Mouse (Mus musculus) embryonic facial prominence, embryonic 11.5 days (tissue): Measurements from ENCODE around the gene Gm17651. TPM values are rescaled to one million over a fixed set of nuclear protein-coding genes. Genes with fewer than 3 reads are reported as not detected.

Source experiments
- ATAC-seq: fragments of 200-750 bp; cut with Nextera tagmentation; replicated peaks from 2 replicates; pipeline ENCODE4 v1.8.0; 2017; ENCODE audit warnings: low read depth; ENCODE audit not compliant: insufficient number of reproducible peaks, low FRiP score, low TSS enrichment
- DNase-seq: peaks from one replicate; pipeline ENCODE4 v3.0.0-alpha.2; 2015; ENCODE audit warnings: low spot score
- H3K27ac ChIP-seq: fragments of 300-500 bp; sonication (generic); replicated peaks from 2 replicates; pipeline ENCODE4 v1.5.1; 2014; ENCODE audit warnings: mild to moderate bottlenecking, low read depth, low read length, control low read depth
- H3K27me3 ChIP-seq: fragments of 300-500 bp; sonication (generic); 2 replicates; pipeline ENCODE4 v1.6.1; 2014; ENCODE audit warnings: mild to moderate bottlenecking, low read length, moderate library complexity, mixed read lengths; ENCODE audit not compliant: control insufficient read depth, insufficient read depth
- H3K36me3 ChIP-seq: fragments of 300-500 bp; sonication (generic); replicated peaks from 2 replicates; pipeline ENCODE4 v1.6.1; 2014; ENCODE audit warnings: low read depth, mild to moderate bottlenecking, low read length, moderate library complexity, mixed read lengths; ENCODE audit not compliant: control insufficient read depth, insufficient read depth
- H3K4me1 ChIP-seq: fragments of 300-500 bp; sonication (generic); 2 replicates; pipeline ENCODE4 v1.6.1; 2014; ENCODE audit warnings: low read length, mixed read lengths; ENCODE audit not compliant: control insufficient read depth, insufficient read depth
- H3K4me2 ChIP-seq: fragments of 300-500 bp; sonication (generic); 2 replicates; pipeline ENCODE4 v1.6.1; 2014; ENCODE audit warnings: low read depth, mild to moderate bottlenecking, control low read depth, low read length, moderate library complexity
- H3K4me3 ChIP-seq: fragments of 300-500 bp; sonication (generic); 2 replicates; pipeline ENCODE4 v1.5.1; 2014; ENCODE audit warnings: low read depth, low read length, control low read depth
- H3K9ac ChIP-seq: fragments of 300-500 bp; sonication (generic); replicated peaks from 2 replicates; pipeline ENCODE4 v1.6.1; 2014; ENCODE audit warnings: mild to moderate bottlenecking, control low read depth, low read length
- H3K9me3 ChIP-seq: fragments of 300-500 bp; sonication (generic); replicated peaks from 2 replicates; pipeline ENCODE4 v1.6.1; 2016; ENCODE audit warnings: mild to moderate bottlenecking, low read length, inconsistent platforms, mixed read lengths; ENCODE audit not compliant: control insufficient read depth
- WGBS: fragments of 180-500 bp; shearing (Covaris S2); extraction: QIAGEN DNeasy Blood & Tissue Kit; methylation state at CpG from one replicate; pipeline ENCODE4 v1.1.7; 2014; 5-methylcytosine and 5-hydroxymethylcytosine counted together
- polyA plus RNA-seq: library from polyadenylated mRNA; unstranded; fragments of >200 nt; fragmentation: Nextera tagmentation; extraction: Ambion mirVana; gene quantifications from 2 replicates; pipeline ENCODE4 v1.2.1, GENCODE M21; 2014

Gm17651 gene
- polyA plus RNA-seq, 1 experiment from 2014 or later: not detected

DNA sequence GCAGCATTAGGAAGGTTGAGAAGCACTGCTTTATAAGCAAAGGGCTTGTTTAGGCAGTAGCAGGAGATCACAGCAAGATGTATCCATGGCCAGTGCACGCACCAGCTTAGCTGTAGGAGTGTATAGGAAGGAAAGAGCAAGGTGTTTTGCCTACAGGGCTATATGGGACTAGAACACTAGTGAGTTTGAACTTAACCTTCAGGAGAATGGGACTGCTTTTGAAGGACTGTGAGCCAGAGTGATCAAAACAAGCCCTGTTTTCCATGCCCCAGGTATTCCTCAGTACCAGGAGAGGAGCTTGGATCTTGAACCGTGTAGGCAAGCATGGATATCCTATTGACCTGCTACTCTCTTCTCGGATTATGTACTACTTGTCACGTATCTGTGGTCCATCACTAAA lies 33.1 kb downstream of the Gm17651 start:
- WGBS: 91% methylated on average over 4 of the region's 4 CpGs
- Histone ChIP-seq H3K4me1 (no peaks in the 10 kb centered on the region), H3K9me3 (no peaks in the 10 kb centered on the region), H3K36me3 (no peaks in the 10 kb centered on the region), H3K9ac (no peak overlapping the region), H3K27me3 (no peaks in the 10 kb centered on the region), H3K4me3 (no peak overlapping the region), H3K27ac (no peak overlapping the region), H3K4me2 (no peak overlapping the region)
- no peak for DNase-seq
- no peak for ATAC-seq

DNA sequence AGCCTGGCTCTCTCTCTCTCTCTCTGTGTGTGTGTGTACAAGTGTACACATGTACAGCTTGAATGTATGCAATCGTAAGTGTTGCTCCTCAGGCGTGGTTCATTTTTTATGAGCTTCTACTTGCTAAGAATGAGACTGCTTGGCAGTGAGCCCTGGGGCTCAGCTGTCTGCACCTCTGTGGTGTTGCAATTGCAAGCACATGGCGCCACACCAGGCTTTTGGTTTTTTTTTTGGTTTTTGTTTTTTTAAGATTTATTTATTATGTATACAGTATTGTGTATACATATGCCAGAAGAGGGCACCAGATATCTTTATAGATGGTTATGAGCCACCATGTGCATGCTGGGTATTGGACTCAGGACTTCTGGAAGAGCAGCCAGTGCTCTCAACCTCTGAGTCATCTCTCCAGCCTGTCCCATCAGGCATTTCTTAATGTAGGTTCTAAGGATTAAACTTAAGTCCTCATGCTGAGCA lies 40.2 kb downstream of the Gm17651 start:
- Histone ChIP-seq H3K9ac (no peak overlapping the region), H3K4me1 (no peaks in the 10 kb centered on the region), H3K27me3 (no peaks in the 10 kb centered on the region), H3K4me2 (no peak overlapping the region), H3K27ac (no peak overlapping the region), H3K36me3 (no peaks in the 10 kb centered on the region), H3K4me3 (no peak overlapping the region), H3K9me3 (no peaks in the 10 kb centered on the region)
- WGBS: 86% methylated on average over 3 of the region's 3 CpGs
- no peak for ATAC-seq
- DNase-seq: no peak

DNA sequence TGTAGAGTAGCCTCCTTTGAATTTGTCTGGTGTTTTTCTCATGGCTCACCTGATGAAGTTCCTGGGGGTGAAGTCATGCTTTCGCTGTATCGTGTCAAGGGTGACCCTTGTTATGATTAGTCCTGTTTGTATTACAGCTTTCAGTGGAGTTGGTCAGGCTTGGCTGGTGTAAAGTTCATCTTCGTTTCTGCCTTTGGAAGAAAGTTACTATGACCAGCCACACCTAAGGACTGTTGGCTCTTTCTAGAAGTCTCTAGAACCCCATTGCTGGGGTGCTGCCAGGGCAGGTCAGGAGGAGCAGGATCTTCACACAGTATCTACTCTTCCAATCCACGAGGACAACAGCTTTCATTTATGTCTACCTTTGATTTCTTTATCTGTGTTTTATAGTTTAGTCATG lies 41.0 kb downstream of the Gm17651 start:
- H3K4me3 ChIP-seq: no peak overlapping the region
- no peak overlapping the region for H3K9ac ChIP-seq
- H3K27me3 ChIP-seq: no peaks in the 10 kb centered on the region
- WGBS: 75% methylated on average over 4 of the region's 4 CpGs
- H3K9me3 ChIP-seq: no peaks in the 10 kb centered on the region
- no peak for ATAC-seq
- H3K27ac ChIP-seq: no peak overlapping the region
- H3K4me1 ChIP-seq: no peaks in the 10 kb centered on the region
- H3K36me3 ChIP-seq: no peaks in the 10 kb centered on the region
- DNase-seq: no peak
- H3K4me2 ChIP-seq: no peak overlapping the region

DNA sequence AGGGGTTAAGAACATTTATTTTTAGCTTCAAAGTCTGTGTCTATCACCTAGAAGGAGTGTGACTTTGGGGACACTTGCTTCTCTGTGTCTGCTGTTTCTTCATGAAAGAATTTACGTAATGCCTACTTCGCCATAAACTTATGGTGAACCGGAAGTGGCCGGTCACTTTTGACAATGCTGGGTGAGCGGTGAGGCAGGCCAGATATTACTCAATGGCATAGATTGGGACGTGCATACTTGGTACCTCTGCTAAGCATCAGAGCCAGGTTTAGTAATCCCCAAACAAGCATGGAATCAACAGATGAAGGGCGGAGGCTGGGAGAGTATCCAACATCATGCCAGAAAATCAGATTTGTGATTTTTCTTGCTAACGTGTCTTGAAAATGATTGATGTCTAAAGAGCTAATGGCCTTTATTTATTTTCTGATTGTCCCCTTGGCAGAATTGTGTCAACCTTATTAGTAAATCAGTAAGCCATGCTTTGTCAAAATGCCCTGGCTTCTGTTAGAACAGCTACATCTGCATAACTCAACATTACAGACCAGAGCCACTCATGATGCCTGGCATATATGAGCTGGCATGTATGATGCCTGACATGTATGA lies 43.1 kb downstream of the Gm17651 start:
- no peak overlapping the region for H3K9ac ChIP-seq
- no peaks in the 10 kb centered on the region for H3K36me3 ChIP-seq
- H3K4me2 ChIP-seq: no peak overlapping the region
- H3K4me1 ChIP-seq: no peaks in the 10 kb centered on the region
- ATAC-seq: no peak
- WGBS: 88% methylated on average over 8 of the region's 8 CpGs
- no peak overlapping the region for H3K4me3 ChIP-seq
- DNase-seq: no peak
- no peaks in the 10 kb centered on the region for H3K9me3 ChIP-seq
- H3K27me3 ChIP-seq: no peaks in the 10 kb centered on the region
- H3K27ac ChIP-seq: no peak overlapping the region

DNA sequence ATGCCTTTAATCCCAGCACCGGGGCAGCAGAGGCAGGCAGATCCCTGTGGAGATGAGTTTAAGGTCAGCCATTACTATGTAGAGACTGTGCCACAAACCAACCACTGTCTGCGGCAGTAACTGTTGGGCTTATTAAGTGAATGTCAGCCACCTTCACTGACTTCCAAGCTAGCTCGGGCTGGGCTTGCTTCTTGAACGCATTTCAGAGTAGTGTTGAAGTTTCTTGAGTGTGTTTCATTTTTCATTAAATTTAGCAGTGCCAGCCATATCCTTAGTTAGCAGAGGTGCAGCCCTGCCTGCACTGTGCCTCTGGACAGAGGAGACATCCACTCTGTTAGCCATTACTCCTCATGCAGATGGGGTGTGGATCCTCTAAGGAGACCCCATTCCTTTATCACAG lies 43.7 kb downstream of the Gm17651 start:
- no peak for DNase-seq
- no peak overlapping the region for H3K27ac ChIP-seq
- ATAC-seq: no peak
- no peaks in the 10 kb centered on the region for H3K9me3 ChIP-seq
- H3K4me3 ChIP-seq: no peak overlapping the region
- no peaks in the 10 kb centered on the region for H3K36me3 ChIP-seq
- no peak overlapping the region for H3K9ac ChIP-seq
- H3K27me3 ChIP-seq: no peaks in the 10 kb centered on the region
- 90% methylated on average over 4 of the region's 4 CpGs for WGBS
- H3K4me1 ChIP-seq: no peaks in the 10 kb centered on the region
- H3K4me2 ChIP-seq: no peak overlapping the region

DNA sequence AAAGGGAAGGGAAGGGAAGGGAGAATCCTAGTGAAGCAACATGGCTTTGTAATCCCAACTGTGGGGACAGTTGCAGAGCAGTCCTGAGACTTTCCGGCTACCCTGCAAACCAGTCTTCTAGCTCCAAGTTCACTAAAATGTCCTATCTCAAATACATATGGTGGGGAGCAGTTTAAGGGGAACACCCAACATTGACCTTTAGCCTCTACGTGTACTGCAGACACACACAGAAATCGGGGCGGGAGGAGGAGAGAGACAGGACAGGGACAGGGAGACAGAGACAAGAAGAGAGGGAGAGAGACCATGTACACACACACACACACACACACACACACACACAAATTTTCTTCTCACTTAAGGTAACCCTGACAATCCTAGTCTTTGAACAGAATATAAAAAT lies 44.6 kb downstream of the Gm17651 start:
- Histone ChIP-seq H3K27me3 (no peaks in the 10 kb centered on the region), H3K9ac (no peak overlapping the region), H3K9me3 (no peaks in the 10 kb centered on the region), H3K4me2 (no peak overlapping the region), H3K36me3 (no peaks in the 10 kb centered on the region), H3K27ac (no peak overlapping the region), H3K4me1 (no peaks in the 10 kb centered on the region), H3K4me3 (no peak overlapping the region)
- ATAC-seq: no peak
- WGBS: 82% methylated on average over 4 of the region's 4 CpGs
- no peak for DNase-seq

DNA sequence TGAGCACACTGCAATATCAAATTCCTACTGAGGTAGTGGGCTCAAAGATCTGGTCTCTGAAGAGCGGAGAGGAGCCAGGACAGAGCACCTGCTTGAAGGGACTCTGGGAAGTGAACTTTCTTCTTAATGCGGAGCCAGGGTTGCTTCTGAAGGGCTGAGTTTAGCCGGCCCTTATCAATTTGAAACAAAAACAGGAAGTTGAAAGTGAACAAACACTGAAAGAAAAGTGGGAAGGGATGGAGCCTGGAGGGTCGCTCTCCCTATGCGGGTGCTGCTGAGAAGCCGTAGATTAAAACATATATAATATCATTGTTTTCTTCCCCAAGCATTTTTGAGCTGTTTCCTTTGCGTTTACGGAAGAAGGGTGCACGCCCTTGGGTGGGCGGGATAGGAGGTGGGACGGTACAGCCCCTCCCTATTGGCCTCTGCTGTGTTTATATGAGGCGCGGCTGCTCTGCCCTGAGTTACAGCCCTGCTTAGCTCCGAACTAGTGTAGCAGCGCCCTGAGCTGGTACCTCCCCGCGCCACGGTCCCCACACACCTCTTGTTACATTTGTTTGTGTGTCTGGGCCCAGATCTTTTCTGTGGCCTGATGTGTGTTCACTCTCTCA lies 46.0 kb downstream of the Gm17651 start, which contains the start of gene Fmo5:
Fmo5 (plus strand) TSS at position 414 of the 611 bp plus-strand sequence.
- Histone ChIP-seq H3K27ac (no peak within 1 kb of the TSS), H3K27me3 (no peaks in the 10 kb centered on the region), H3K4me1 (no peaks in the 10 kb centered on the region), H3K9ac (peak within 1 kb of the TSS; percentile 37), H3K4me3 (peak within 1 kb of the TSS; percentile 30), H3K4me2 (peak within 1 kb of the TSS; percentile 28), H3K36me3 (no peaks in the 10 kb centered on the region), H3K9me3 (no peaks in the 10 kb centered on the region)
- DNase-seq (peak; percentile 44), ATAC-seq (0 out of 2 replicates have a peak, but pooled peaks have one; percentile 70)
- 4% methylated on average over 18 of the region's 18 CpGs for WGBS

DNA sequence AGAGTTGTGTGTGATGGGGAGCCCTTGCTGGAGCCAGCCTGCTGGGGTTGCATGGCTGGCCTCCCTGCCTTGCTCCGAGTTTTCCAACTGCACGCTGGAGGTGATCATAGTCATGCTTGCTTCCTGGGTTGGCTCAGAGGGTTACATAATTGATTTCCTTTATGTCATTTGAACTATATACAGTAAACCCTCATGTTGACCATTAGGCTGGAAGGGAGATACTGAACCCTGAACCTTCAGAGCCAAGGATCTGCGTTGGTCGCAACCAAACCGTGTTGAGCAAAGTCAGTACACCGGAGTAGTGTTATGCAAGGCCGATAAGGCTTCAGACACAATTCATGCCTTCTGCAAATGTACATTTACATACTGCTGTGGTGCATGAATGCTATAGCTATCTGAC lies 46.6 kb downstream of the Gm17651 start:
- Histone ChIP-seq H3K36me3 (no peaks in the 10 kb centered on the region), H3K9ac (no peak overlapping the region), H3K4me3 (no peak overlapping the region; the same call in 1 of the 2 replicates), H3K4me2 (no peak overlapping the region; the same call in 1 of the 2 replicates), H3K4me1 (no peaks in the 10 kb centered on the region), H3K9me3 (no peaks in the 10 kb centered on the region), H3K27ac (no peak overlapping the region), H3K27me3 (no peaks in the 10 kb centered on the region)
- ATAC-seq: no peak
- no peak for DNase-seq
- WGBS: 79% methylated on average over 7 of the region's 7 CpGs
